Mouse (Mus musculus): Measurements from ENCODE around the gene Trio. TPM values are rescaled to one million over a fixed set of nuclear protein-coding genes. Genes with fewer than 3 reads are reported as not detected.

Gene Trio
- total RNA-seq, 1 experiment from 2014 or later: 16.9 TPM

GRCm38 (mm10) chr15:27788122-27788759 lies 237.4 kb downstream of the Trio start:
- no peak for ATAC-seq (replicated peaks; ENCODE audit: low read depth, poor library complexity, severe bottlenecking)

GRCm38 (mm10) chr15:27787151-27787550 lies 238.5 kb downstream of the Trio start:
- ATAC-seq (replicated peaks; ENCODE audit: low read depth, poor library complexity, severe bottlenecking): no peak

GRCm38 (mm10) chr15:27786418-27786817 lies 239.2 kb downstream of the Trio start:
- ATAC-seq (replicated peaks; ENCODE audit: low read depth, poor library complexity, severe bottlenecking): no peak

- ATAC-seq (replicated peaks; ENCODE audit: low read depth, poor library complexity, severe bottlenecking): peak; percentile 27
Observed at GRCm38 (mm10) chr15:27785280-27786001, 240.2 kb downstream of the Trio start.

- ATAC-seq (replicated peaks; ENCODE audit: low read depth, poor library complexity, severe bottlenecking): peak; percentile 27
Observed at GRCm38 (mm10) chr15:27784126-27784563, 241.5 kb downstream of the Trio start.

GRCm38 (mm10) chr15:27783541-27784125 lies 242.0 kb downstream of the Trio start:
- peak; percentile 67 for ATAC-seq (replicated peaks; ENCODE audit: low read depth, poor library complexity, severe bottlenecking)

GRCm38 (mm10) chr15:27783092-27783491 lies 242.6 kb downstream of the Trio start:
- peak; percentile 67 for ATAC-seq (replicated peaks; ENCODE audit: low read depth, poor library complexity, severe bottlenecking)

- ATAC-seq (replicated peaks; ENCODE audit: low read depth, poor library complexity, severe bottlenecking): no peak
Observed at GRCm38 (mm10) chr15:27782383-27783036, 243.1 kb downstream of the Trio start.

GRCm38 (mm10) chr15:27779827-27780226 lies 245.8 kb downstream of the Trio start:
- no peak for ATAC-seq (replicated peaks; ENCODE audit: low read depth, poor library complexity, severe bottlenecking)

GRCm38 (mm10) chr15:27779398-27779797 lies 246.2 kb downstream of the Trio start:
- ATAC-seq (replicated peaks; ENCODE audit: low read depth, poor library complexity, severe bottlenecking): no peak

GRCm38 (mm10) chr15:27778256-27778655 lies 247.4 kb downstream of the Trio start:
- ATAC-seq (replicated peaks; ENCODE audit: low read depth, poor library complexity, severe bottlenecking): peak; percentile 24; the same call in 1 of the 2 replicates

GRCm38 (mm10) chr15:27777455-27778190 lies 248.0 kb downstream of the Trio start:
- ATAC-seq (replicated peaks; ENCODE audit: low read depth, poor library complexity, severe bottlenecking): 0 out of 2 replicates have a peak, but pooled peaks have one; percentile 34

- no peak for ATAC-seq (replicated peaks; ENCODE audit: low read depth, poor library complexity, severe bottlenecking)
Observed at GRCm38 (mm10) chr15:27774481-27774880, 251.2 kb downstream of the Trio start.

GRCm38 (mm10) chr15:27772125-27772627 lies 253.5 kb downstream of the Trio start:
- ATAC-seq (replicated peaks; ENCODE audit: low read depth, poor library complexity, severe bottlenecking): no peak

GRCm38 (mm10) chr15:27771581-27771980 lies 254.1 kb downstream of the Trio start:
- no peak for ATAC-seq (replicated peaks; ENCODE audit: low read depth, poor library complexity, severe bottlenecking)

- no peak for ATAC-seq (replicated peaks; ENCODE audit: low read depth, poor library complexity, severe bottlenecking)
Observed at GRCm38 (mm10) chr15:27770513-27771196, 255.0 kb downstream of the Trio start.

- no peak for ATAC-seq (replicated peaks; ENCODE audit: low read depth, poor library complexity, severe bottlenecking)
Observed at GRCm38 (mm10) chr15:27761416-27761815, 264.2 kb downstream of the Trio start.

GRCm38 (mm10) chr15:27760655-27761054 lies 265.0 kb downstream of the Trio start:
- ATAC-seq (replicated peaks; ENCODE audit: low read depth, poor library complexity, severe bottlenecking): no peak

- ATAC-seq (replicated peaks; ENCODE audit: low read depth, poor library complexity, severe bottlenecking): no peak
Observed at GRCm38 (mm10) chr15:27759890-27760289, 265.8 kb downstream of the Trio start.

All from common myeloid progenitor, adult 5-6 weeks (primary cell).